Mouse (Mus musculus) embryonic facial prominence, embryonic 15.5 days (tissue): ENCODE data around the gene Man1b1. TPM values are rescaled to one million over a fixed set of nuclear protein-coding genes. Genes with fewer than 3 reads are reported as not detected.

Experiments used
- ATAC-seq: fragments of 200-750 bp; cut with Nextera tagmentation; 2 replicates; pipeline ENCODE4 v1.8.0; 2017; ENCODE audit warnings: low read depth, moderate TSS enrichment; ENCODE audit not compliant: insufficient number of reproducible peaks, low FRiP score, low TSS enrichment
- H3K27ac ChIP-seq: fragments of 300-500 bp; sonication (generic); replicated peaks from 2 replicates; pipeline ENCODE4 v1.5.1; 2015; ENCODE audit warnings: mild to moderate bottlenecking, inconsistent platforms
- H3K27me3 ChIP-seq: fragments of 300-500 bp; sonication (generic); 2 replicates; pipeline ENCODE4 v1.6.1; 2015; ENCODE audit warnings: inconsistent platforms
- H3K36me3 ChIP-seq: fragments of 300-500 bp; sonication (generic); 2 replicates; pipeline ENCODE4 v1.6.1; 2015; ENCODE audit warnings: mild to moderate bottlenecking, inconsistent platforms
- H3K4me1 ChIP-seq: fragments of 300-500 bp; sonication (generic); 2 replicates; pipeline ENCODE4 v1.6.1; 2015; ENCODE audit warnings: inconsistent platforms
- H3K4me2 ChIP-seq: fragments of 300-500 bp; sonication (generic); replicated peaks from 2 replicates; pipeline ENCODE4 v1.6.1; 2015; ENCODE audit warnings: mild to moderate bottlenecking, inconsistent platforms
- H3K4me3 ChIP-seq: fragments of 300-500 bp; sonication (generic); replicated peaks from 2 replicates; pipeline ENCODE4 v1.5.1; 2015; ENCODE audit warnings: mild to moderate bottlenecking, inconsistent platforms
- H3K9ac ChIP-seq: fragments of 300-500 bp; sonication (generic); 2 replicates; pipeline ENCODE4 v1.6.1; 2015; ENCODE audit warnings: inconsistent platforms
- H3K9me3 ChIP-seq: fragments of 300-500 bp; sonication (generic); replicated peaks from 2 replicates; pipeline ENCODE4 v1.6.1; 2016; ENCODE audit warnings: inconsistent platforms
- WGBS: fragments of 180-500 bp; shearing (Covaris S2); methylation state at CpG from one replicate; pipeline ENCODE4 v1.1.7; 2015; 5-methylcytosine and 5-hydroxymethylcytosine counted together
- polyA plus RNA-seq: library from polyadenylated mRNA; unstranded; fragments of >200 nt; fragmentation: Nextera tagmentation; extraction: Ambion mirVana; gene quantifications from 2 replicates; pipeline ENCODE4 v1.2.1, GENCODE M21; 2015

The Man1b1 gene
- polyA plus RNA-seq, 1 experiment from 2014 or later, result 54.4 TPM

GRCm38 (mm10) chr2:25348162-25348561 is 16.0 kb downstream of the Man1b1 start:
- Histone ChIP-seq H3K9ac (no peak overlapping the region), H3K36me3 (peaks cover 95% of the 10 kb centered on the region), H3K4me1 (no peaks in the 10 kb centered on the region), H3K4me3 (no peak overlapping the region), H3K4me2 (no peak overlapping the region), H3K9me3 (no peaks in the 10 kb centered on the region), H3K27ac (no peak overlapping the region), H3K27me3 (no peaks in the 10 kb centered on the region)
- 90% methylated on average over 7 of the region's 7 CpGs for WGBS
- no peak for ATAC-seq

GRCm38 (mm10) chr2:25349499-25349898 is 17.4 kb downstream of the Man1b1 start:
- Histone ChIP-seq H3K27ac (no peak overlapping the region), H3K4me3 (no peak overlapping the region), H3K9me3 (no peaks in the 10 kb centered on the region), H3K4me2 (no peak overlapping the region), H3K4me1 (no peaks in the 10 kb centered on the region), H3K9ac (no peak overlapping the region), H3K27me3 (no peaks in the 10 kb centered on the region), H3K36me3 (peaks cover 90% of the 10 kb centered on the region)
- 92% methylated on average over 4 of the region's 4 CpGs for WGBS
- ATAC-seq, result no peak

GRCm38 (mm10) chr2:25350701-25351100 is 18.6 kb downstream of the Man1b1 start:
- H3K27ac ChIP-seq, result no peak overlapping the region
- no peaks in the 10 kb centered on the region for H3K27me3 ChIP-seq
- H3K9me3 ChIP-seq, result no peaks in the 10 kb centered on the region
- no peak overlapping the region for H3K4me2 ChIP-seq
- H3K9ac ChIP-seq, result no peak overlapping the region
- no peak for ATAC-seq
- H3K36me3 ChIP-seq, result peaks cover 78% of the 10 kb centered on the region
- WGBS, result 91% methylated on average over 3 of the region's 3 CpGs
- peaks cover 8% of the 10 kb centered on the region for H3K4me1 ChIP-seq
- no peak overlapping the region for H3K4me3 ChIP-seq

- Histone ChIP-seq H3K9me3 (no peaks in the 10 kb centered on the region), H3K9ac (no peak overlapping the region), H3K27me3 (no peaks in the 10 kb centered on the region), H3K4me3 (no peak overlapping the region), H3K36me3 (peaks cover 46% of the 10 kb centered on the region), H3K4me1 (peaks cover 19% of the 10 kb centered on the region), H3K27ac (no peak overlapping the region), H3K4me2 (no peak overlapping the region)
- 87% methylated on average over 6 of the region's 6 CpGs for WGBS
- ATAC-seq, result no peak
Measured at GRCm38 (mm10) chr2:25354211-25354610, 22.1 kb downstream of the Man1b1 start.

- Histone ChIP-seq H3K9ac (peak overlapping the region; percentile 37; the same call in 1 of the 2 replicates), H3K4me2 (peak overlapping the region; percentile 87), H3K4me1 (peaks cover 19% of the 10 kb centered on the region), H3K36me3 (peaks cover 33% of the 10 kb centered on the region), H3K4me3 (peak overlapping the region; percentile 60), H3K27me3 (no peaks in the 10 kb centered on the region), H3K9me3 (no peaks in the 10 kb centered on the region), H3K27ac (no peak overlapping the region)
- WGBS, result 41% methylated on average over 18 of the region's 18 CpGs
- 0 out of 2 replicates have a peak, but pooled peaks have one; percentile 1 for ATAC-seq
Measured at GRCm38 (mm10) chr2:25355419-25356066, 23.4 kb downstream of the Man1b1 start.

GRCm38 (mm10) chr2:25356208-25357079 is 24.3 kb downstream of the Man1b1 start, which contains the start of gene Dpp7:
TSS of gene Dpp7 (minus strand) at chr2:25356359.
- H3K9ac ChIP-seq, result peak within 1 kb of the TSS; percentile 54
- peaks cover 19% of the 10 kb centered on the region for H3K4me1 ChIP-seq
- H3K27me3 ChIP-seq, result no peaks in the 10 kb centered on the region
- H3K4me2 ChIP-seq, result peak within 1 kb of the TSS; percentile 87
- H3K9me3 ChIP-seq, result no peaks in the 10 kb centered on the region
- 3% methylated on average over 13 of the region's 13 CpGs for WGBS
- peak; percentile 53 for ATAC-seq
- H3K36me3 ChIP-seq, result peaks cover 24% of the 10 kb centered on the region
- H3K4me3 ChIP-seq, result peak within 1 kb of the TSS; percentile 60
- H3K27ac ChIP-seq, result no peak within 1 kb of the TSS

- Histone ChIP-seq H3K27ac (no peak overlapping the region), H3K9ac (no peak overlapping the region), H3K36me3 (no peaks in the 10 kb centered on the region; the same call in 1 of the 2 replicates), H3K4me1 (peaks cover 29% of the 10 kb centered on the region), H3K9me3 (no peaks in the 10 kb centered on the region), H3K4me2 (no peak overlapping the region), H3K27me3 (peaks cover 10% of the 10 kb centered on the region), H3K4me3 (no peak overlapping the region)
- 76% methylated on average over 4 of the region's 4 CpGs for WGBS
- no peak for ATAC-seq
Measured at GRCm38 (mm10) chr2:25359848-25360247, 27.7 kb downstream of the Man1b1 start.

GRCm38 (mm10) chr2:25363478-25364178 is 31.5 kb downstream of the Man1b1 start:
- Histone ChIP-seq H3K27me3 (peaks cover 10% of the 10 kb centered on the region), H3K4me2 (no peak overlapping the region), H3K9ac (no peak overlapping the region), H3K27ac (no peak overlapping the region), H3K36me3 (no peaks in the 10 kb centered on the region; the same call in 1 of the 2 replicates), H3K4me1 (peaks cover 18% of the 10 kb centered on the region; the same call in 1 of the 2 replicates), H3K9me3 (no peaks in the 10 kb centered on the region), H3K4me3 (no peak overlapping the region)
- ATAC-seq, result no peak
- 44% methylated on average over 13 of the region's 13 CpGs for WGBS

GRCm38 (mm10) chr2:25364313-25364712 is 32.2 kb downstream of the Man1b1 start:
- H3K36me3 ChIP-seq, result no peaks in the 10 kb centered on the region; the same call in 1 of the 2 replicates
- peaks cover 10% of the 10 kb centered on the region for H3K27me3 ChIP-seq
- H3K9ac ChIP-seq, result no peak overlapping the region
- 89% methylated on average over 4 of the region's 4 CpGs for WGBS
- no peak overlapping the region for H3K27ac ChIP-seq
- ATAC-seq, result no peak
- peak overlapping the region; percentile 69; the same call in 1 of the 2 replicates for H3K4me3 ChIP-seq
- H3K4me2 ChIP-seq, result peak overlapping the region; percentile 98
- H3K4me1 ChIP-seq, result peaks cover 18% of the 10 kb centered on the region; the same call in 1 of the 2 replicates
- no peaks in the 10 kb centered on the region for H3K9me3 ChIP-seq

- Histone ChIP-seq H3K27ac (no peak overlapping the region), H3K9ac (peak overlapping the region; percentile 70; the same call in 1 of the 2 replicates), H3K4me2 (peak overlapping the region; percentile 98), H3K36me3 (no peaks in the 10 kb centered on the region; the same call in 1 of the 2 replicates), H3K4me3 (peak overlapping the region; percentile 69), H3K4me1 (peaks cover 18% of the 10 kb centered on the region; the same call in 1 of the 2 replicates), H3K9me3 (no peaks in the 10 kb centered on the region), H3K27me3 (peaks cover 10% of the 10 kb centered on the region)
- 28% methylated on average over 9 of the region's 9 CpGs for WGBS
- no peak for ATAC-seq
Measured at GRCm38 (mm10) chr2:25364761-25365090, 32.6 kb downstream of the Man1b1 start.
